ENCODE assay signal across 16 mouse cellular contexts in the genomic region with DNA sequence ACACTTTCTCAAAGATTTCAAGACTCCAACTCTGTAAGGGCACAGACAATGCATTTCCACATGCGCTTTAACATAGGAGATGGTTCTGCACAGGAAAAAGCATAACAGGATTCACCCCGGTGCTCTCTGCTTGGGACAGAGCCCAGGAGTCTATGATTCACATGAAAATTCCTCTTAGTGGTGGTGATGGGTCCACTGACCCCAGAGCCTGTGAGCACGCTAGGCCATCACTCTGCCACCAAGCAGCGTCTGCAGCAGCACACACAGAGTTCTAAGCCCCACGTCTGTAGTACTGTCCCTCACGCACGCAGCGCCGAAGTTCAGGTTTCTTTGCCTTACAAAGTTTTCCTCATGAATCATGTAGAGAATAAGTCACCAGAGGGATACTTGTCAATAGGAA. TPM values are rescaled to one million over a fixed set of nuclear protein-coding genes. Genes with fewer than 3 reads are reported as not detected.
A peak's percentile ranks its signal among the peaks of the same experiment; 100 is the strongest.
DNase-seq lines count a peak whose midpoint lies in the region.
"Had no signal": no experiment of that assay in that cellular context is flagged by ENCODE, and none has a peak within 500 bp of the region (broad histone marks: within the 10 kb centered on the region; RNA-seq: fewer than 3 reads in every experiment).

No protein-coding gene starts in this region.

- DNase-seq in heart, adult 11 months = peak; percentile 68
- DNase-seq in heart, postnatal 4 days = no peak
- DNase-seq in NIH3T3 (ENCODE audit: low read depth) = peak; percentile 16
- peak; percentile 0 for DNase-seq in yolk sac, embryonic 10.5 days (ENCODE audit: low spot score)
- DNase-seq in gastrocnemius, postnatal 10 days = no peak
- DNase-seq: adrenal gland, adult 8-10 months; adrenal gland, postnatal 14 days; adrenal gland, postnatal 36 days; B cell, adult 2 months; cerebellum, adult 11-12 months; cerebellum, adult 2 months; cerebellum, adult 9-10 months; cerebellum, postnatal 10 days; cerebellum, postnatal 25 days; forebrain, postnatal 0 days had no signal

RNA-seq across cellular contexts. Expression of gene Tmem17, which starts 55.6 kb away (rescaled TPM):
- total RNA-seq in heart, postnatal 4 days (2021) = 1 to 10 TPM; 3.3 to 3.4 TPM
- total RNA-seq in gastrocnemius, postnatal 10 days (2021) = 1 to 10 TPM; 2.9 to 3.3 TPM
- total RNA-seq: G1E had no signal

Comparison
In these comparisons a context has a peak if more than half of its experiments do, and no peak if none do; other contexts are left out.
1. DNase-seq: peak in heart, adult 11 months (single experiment), NIH3T3 (single experiment) and yolk sac, embryonic 10.5 days (single experiment); none in heart, postnatal 4 days (single experiment) and gastrocnemius, postnatal 10 days (single experiment).